Mouse (Mus musculus) thymus, postnatal 0 days (tissue): ENCODE results near the gene Arhgap9. TPM values are rescaled to one million over a fixed set of nuclear protein-coding genes. Genes with fewer than 3 reads are reported as not detected.
A peak's percentile ranks its signal among the peaks of the same experiment; 100 is the strongest.

Experiments
- DNase-seq: peaks from one replicate; pipeline ENCODE4 v3.0.0-alpha.2; 2015; ENCODE audit warnings: low spot score
- polyA plus RNA-seq: library from polyadenylated mRNA; unstranded; fragments of >200 nt; fragmentation: Nextera tagmentation; extraction: Ambion mirVana; gene quantifications from 2 replicates; pipeline ENCODE4 v1.2.1, GENCODE M21; 2015

The Arhgap9 gene
- polyA plus RNA-seq, 1 experiment from 2014 or later, result 127 TPM

GRCm38 (mm10) chr10:127343029-127343428 lies 21.3 kb downstream of the Arhgap9 start:
- no peak for DNase-seq

- no peak for DNase-seq
Observed at GRCm38 (mm10) chr10:127346173-127346572, 24.4 kb downstream of the Arhgap9 start.

GRCm38 (mm10) chr10:127348957-127349356 lies 27.2 kb downstream of the Arhgap9 start:
- peak; percentile 41 for DNase-seq

- no peak for DNase-seq
Observed at GRCm38 (mm10) chr10:127349810-127350209, 28.0 kb downstream of the Arhgap9 start.

GRCm38 (mm10) chr10:127350594-127351284 lies 29.0 kb downstream of the Arhgap9 start:
- peak; percentile 84 for DNase-seq

GRCm38 (mm10) chr10:127351285-127351595 lies 29.5 kb downstream of the Arhgap9 start:
- DNase-seq, result no peak

- no peak for DNase-seq
Observed at GRCm38 (mm10) chr10:127351719-127352118, 30.0 kb downstream of the Arhgap9 start.

- DNase-seq, result no peak
Observed at GRCm38 (mm10) chr10:127352187-127352586, 30.4 kb downstream of the Arhgap9 start.

- DNase-seq, result no peak
Observed at GRCm38 (mm10) chr10:127352766-127353165, 31.0 kb downstream of the Arhgap9 start.

- no peak for DNase-seq
Observed at GRCm38 (mm10) chr10:127353909-127354895, 32.4 kb downstream of the Arhgap9 start, which contains the start of gene Inhbe. Inhbe (minus strand) TSS chr10:127354411.

GRCm38 (mm10) chr10:127355336-127355735 lies 33.6 kb downstream of the Arhgap9 start:
- DNase-seq, result no peak

- DNase-seq, result no peak
Observed at GRCm38 (mm10) chr10:127360714-127361113, 39.0 kb downstream of the Arhgap9 start.

- DNase-seq, result no peak
Observed at GRCm38 (mm10) chr10:127367116-127367515, 45.4 kb downstream of the Arhgap9 start.

- no peak for DNase-seq
Observed at GRCm38 (mm10) chr10:127368273-127368672, 46.5 kb downstream of the Arhgap9 start.

GRCm38 (mm10) chr10:127369834-127370820 lies 48.4 kb downstream of the Arhgap9 start, which contains the start of gene Inhbc:
Inhbc (minus strand) TSS chr10:127370431.
- no peak for DNase-seq

GRCm38 (mm10) chr10:127371023-127371422 lies 49.3 kb downstream of the Arhgap9 start:
- DNase-seq, result no peak

GRCm38 (mm10) chr10:127377700-127378099 lies 55.9 kb downstream of the Arhgap9 start:
- no peak for DNase-seq
